Mouse (Mus musculus) lung, adult 2 months (tissue): ENCODE measurements around the gene Pou6f1.

Experiments
- CTCF ChIP-seq: fragments of 200-500 bp; IDR thresholded peaks from 2 replicates; pipeline ENCODE4 v1.5.1; 2011; ENCODE audit warnings: mild to moderate bottlenecking, low read length, control low read depth; ENCODE audit not compliant: insufficient read depth
- POLR2A ChIP-seq: fragments of 200-500 bp; IDR thresholded peaks from 2 replicates; pipeline ENCODE4 v1.6.1; 2011; ENCODE audit warnings: low read depth, mild to moderate bottlenecking, control low read depth, low read length, borderline replicate concordance; ENCODE audit errors: extremely low read depth

GRCm38 (mm10) chr15:100588297-100588696, 11.5 kb downstream of the Pou6f1 start:
- TF ChIP-seq POLR2A = no peak
- no peak for TF ChIP-seq CTCF
